Mouse (Mus musculus) CD8-positive naive resting alpha-beta T cell, adult 57 days (primary cell): ENCODE data around the gene Ctsw. TPM values are rescaled to one million over a fixed set of nuclear protein-coding genes. Genes with fewer than 3 reads are reported as not detected.

Source experiments
- total RNA-seq: library from RNA; stranded (reverse); gene quantifications from one replicate; pipeline ENCODE4 v1.2.4, GENCODE M21; 2023

Ctsw gene
- 223 TPM for total RNA-seq

DNA sequence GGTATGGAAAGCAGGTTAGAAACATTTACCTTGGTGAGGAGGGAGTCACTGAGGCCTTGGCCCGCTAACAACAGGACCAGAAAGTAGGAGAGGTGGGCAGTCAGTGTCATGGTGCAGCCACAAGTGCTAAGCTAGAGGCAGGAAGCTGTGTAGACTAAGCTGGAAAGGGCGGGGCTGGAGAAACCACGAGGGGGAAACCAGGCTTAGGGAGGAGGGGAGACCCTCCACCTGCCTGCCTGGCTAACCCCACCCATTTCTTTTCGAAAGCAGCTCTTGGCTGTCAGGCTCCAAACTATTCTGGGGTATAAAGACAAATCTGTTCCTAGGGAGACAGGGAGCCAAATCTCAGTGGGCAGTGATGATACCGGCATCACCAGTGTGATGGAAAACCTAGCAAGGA is at the start of gene Ctsw:
Ctsw (minus strand) TSS at position 134 of the 400 bp plus-strand sequence.

DNA sequence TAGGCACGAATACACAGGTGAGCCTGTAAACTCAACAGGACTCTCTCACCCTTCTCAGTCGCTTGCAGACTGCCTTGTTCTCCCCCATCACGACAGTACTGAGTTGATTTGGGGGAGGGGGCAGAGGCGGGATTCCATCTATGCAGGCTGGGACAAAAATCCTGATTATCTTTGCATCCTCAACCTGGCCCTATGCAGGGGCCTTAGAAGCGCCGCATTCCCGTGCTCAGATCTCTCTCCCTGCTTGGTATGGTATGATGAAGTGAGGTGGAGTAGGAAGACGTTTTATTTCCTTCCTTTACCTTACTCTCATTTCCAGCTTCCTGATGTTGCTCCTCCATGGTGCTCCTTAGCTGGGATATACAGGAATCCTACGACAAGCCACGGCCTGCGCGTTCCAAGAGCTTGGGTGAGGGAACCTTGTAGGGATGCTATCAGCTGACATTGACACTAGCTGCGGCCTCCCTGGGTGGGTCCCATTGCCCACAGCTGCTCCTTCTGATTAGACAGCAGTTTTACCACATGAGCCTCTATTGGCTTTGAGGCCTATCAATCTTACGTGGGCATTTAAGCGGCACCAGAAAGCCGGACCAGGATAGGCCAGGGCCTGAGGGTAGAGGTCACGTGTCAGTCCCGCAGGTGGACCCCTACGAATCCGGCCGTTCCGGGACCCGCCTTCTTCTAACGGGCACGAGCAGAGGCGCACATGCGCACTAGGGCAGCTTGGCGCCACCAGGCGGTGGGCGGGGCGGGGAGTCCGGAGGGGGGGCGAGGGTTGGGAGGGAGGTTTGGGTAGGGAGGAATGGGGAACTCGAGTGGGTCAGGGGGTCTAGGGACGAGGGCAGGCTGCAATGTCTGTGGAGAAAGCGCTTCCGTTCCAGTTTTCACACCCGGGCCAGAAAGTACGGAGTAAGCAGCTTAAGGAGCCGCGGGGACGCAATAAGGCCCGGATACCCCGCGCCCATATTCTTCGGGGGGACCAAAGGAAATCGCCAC is 42.0 kb upstream of the Ctsw start, which contains the start of gene Snx32:
Snx32 (minus strand) TSS at position 508 of the 996 bp plus-strand sequence.

DNA sequence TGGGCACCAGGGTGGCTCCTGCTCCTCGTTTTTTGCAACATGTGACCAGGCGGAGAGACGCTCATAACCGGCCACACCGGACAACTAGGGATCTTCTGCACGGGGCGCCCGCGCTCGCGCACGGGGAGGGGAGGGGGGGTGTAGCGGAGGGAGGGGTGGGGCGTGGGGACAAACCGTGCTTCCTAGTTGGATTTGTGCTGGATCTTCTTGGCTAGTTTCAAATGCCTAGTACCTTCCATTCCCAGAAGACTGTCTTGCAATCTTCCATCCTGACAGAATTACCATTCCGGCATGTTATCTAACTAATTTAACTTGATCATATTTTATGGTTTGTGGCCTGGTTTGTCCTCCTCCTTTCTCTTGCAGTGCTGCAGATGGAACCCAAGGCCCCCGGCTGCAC is 35.4 kb upstream of the Ctsw start, which contains the start of gene 1700020D05Rik:
1700020D05Rik (minus strand) TSS at position 101 of the 400 bp plus-strand sequence.

DNA sequence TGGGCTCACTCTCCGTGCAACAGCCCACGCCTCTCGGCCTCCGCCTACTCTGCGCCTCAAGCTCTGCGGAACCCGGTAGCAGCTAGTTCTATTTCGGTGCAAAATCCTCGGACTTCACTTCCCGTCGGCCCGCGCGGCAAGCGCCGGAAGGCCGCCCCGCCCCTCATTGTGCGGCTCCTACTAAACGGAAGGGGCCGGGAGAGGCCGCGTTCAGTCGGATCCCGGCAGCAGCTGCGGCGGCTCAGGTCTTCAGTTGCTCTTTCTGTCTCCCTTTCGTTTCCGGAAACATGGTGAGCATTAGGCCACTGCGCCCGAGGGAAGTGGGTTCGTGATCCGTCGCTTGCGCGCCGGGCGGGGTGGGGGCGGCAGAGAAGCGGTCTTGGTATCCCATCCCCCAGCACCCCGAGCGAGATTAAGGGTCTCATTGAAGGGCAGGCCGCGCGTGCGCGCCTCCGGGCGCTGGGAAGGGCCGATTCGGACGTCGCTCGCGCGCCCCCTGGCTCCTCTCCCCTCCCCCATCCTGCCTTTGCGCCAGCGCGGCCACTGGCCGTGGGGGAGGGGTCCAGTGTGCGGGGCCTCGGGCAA is 22.1 kb upstream of the Ctsw start, which contains the start of gene Cfl1:
Cfl1 (plus strand) TSS at position 143 of the 585 bp plus-strand sequence.

DNA sequence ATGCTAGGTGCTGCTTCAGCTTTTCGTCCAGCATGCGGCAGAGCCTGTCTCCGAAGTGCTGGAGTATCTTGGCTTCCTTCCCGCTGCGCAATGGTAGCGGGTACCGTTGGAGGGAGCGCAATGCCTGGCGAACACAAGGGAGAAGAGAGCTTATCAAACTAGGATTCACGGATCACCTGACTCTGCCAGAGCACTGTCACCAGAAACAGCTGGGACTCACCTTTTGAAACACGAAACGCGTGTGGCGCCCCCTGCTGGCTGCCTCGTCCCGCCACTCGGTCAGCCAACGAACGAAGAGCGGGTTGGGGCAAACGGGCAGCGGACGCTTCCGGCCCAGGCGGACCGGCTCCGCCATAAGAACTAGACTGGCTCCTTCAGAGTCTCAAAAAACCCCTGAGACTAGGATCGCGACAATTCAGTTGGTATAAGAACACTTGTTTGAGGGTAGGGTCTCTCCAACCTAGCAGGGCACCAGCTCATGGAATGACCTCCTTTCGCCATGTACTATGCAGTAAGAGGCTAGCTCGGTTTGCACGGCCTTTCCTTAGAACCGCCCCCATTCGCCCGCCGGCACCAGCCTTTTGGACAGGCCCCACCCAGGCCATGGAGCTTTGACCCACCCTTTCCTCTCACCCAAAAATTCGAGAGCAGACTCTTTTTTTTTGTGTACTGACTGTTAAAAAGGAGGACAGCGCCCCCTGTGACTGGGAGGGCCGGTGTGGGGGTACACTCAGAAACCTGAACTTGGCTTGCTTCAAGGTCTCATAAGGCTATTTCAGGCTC is 19.7 kb upstream of the Ctsw start, which contains the start of gene Mus81:
Mus81 (minus strand) TSS at position 635 of the 783 bp plus-strand sequence.

DNA sequence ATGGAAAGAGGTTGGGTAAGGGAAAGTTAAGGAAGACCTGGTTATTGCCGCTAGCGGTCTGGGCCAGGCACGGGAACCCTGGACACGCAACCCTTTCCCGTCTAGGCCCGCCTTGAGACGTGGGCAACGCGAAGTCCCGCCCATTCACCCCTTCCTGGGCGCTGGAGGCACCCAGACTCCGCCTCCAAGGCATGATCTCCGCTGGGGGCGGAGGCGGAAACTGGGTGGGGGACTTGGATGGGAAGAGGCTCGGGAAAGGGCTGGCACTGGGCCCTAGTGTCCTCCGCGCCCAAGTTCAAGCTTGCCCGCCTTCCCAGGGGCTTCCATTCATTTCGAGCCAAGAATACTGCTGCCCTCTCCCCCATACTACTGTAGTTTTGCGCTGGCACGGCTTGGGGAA is 5.4 kb upstream of the Ctsw start, which contains the start of gene Efemp2:
Efemp2 (plus strand) TSS at position 235 of the 400 bp plus-strand sequence.

DNA sequence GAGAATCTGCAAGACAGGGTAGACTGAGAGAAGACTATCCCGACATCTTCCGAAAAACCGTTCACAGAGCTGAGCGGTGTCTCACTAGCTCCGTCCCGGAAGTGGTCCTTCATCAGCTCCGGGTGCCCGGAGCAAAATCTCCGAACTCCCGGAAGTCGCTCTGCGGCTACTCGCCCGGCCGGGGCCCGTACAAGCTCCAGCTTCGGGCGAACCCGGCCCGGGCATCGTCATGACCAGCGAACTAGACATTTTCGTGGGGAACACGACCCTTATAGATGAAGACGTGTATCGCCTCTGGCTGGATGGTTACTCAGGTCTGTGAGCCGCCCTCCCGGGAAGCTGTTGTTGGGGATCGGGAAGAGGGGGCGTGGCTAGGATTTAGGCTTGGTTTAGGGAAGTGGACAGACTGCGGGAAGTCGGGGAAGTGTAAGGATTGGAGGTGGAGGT is 7.8 kb downstream of the Ctsw start, which contains the start of gene Fibp:
Fibp (plus strand) TSS at position 151 of the 447 bp plus-strand sequence.

DNA sequence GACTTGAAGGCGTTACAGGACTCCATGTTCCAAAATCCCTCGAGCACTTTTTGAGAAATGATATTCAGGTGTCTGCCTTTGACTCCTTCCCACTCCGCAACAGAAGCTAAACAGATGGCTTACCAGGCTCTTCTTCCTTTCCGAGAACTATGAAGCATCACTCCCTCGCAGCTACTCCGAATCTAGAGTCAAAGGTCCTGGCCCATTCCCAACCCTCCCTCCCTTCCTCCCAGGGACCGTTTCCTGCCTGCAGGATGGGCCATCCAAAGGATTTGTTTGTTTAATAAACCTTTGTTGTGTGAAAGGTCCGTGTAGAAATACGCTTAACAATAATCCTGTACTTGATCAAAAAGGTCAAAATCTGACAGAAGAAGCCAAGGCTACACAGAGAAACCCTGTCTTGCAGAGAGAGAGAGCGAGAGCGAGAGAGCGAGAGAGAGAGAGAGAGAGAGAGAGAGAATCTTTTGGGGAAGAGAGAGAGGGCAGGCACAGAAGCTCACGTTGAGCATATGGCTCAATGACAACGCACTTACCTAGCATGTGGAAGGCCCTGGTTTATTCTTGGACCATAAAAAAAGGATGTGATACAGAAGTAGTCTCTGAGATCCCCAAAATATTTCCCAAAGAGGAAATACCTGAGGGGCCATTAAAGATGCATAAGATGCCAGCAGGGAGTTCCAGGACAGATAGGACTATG is 10.4 kb downstream of the Ctsw start, which contains the start of gene Ccdc85b:
Ccdc85b (minus strand) TSS at position 149 of the 697 bp plus-strand sequence.

DNA sequence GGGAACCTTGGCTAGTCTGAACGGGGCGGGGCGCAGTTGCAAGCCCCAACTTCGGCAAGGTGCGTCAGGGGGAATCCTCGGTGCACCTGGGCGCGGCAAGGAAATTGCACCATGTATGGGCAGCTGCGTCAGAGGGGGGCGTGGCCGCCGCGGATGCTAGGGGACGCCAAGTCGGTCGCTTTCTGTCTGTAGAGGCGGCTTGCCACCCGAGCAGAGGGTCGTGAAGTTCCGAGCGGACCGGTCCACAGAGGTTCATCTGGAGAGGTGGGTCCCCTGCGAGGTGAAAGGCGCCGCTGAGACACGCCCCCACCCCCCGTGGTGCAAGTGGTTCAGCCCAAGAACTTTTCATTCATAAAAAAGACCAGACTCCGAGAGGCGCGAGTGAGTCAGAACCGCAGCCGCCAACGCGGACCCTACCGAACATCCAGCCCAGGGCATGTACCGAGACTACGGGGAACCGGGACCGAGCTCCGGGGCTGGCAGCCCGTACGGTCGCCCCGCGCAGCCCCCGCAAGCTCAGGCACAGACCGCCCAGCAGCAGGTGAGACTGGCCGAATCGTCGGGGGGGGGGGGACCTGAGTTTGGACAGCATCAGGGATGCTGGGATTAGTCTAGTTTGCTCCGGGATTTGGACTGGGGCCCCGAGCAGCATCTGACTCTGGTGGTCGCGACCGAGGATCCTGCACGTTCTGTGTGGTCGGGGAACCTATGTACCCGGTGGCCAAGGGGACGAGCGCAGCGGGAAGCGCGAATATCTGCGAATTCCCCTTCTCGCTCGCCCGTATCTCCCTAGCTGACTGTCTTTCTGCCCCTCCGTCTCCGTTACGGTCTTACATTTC is 20.6 kb downstream of the Ctsw start, which contains the start of gene Fosl1:
Fosl1 (plus strand) TSS at position 33 of the 839 bp plus-strand sequence.

DNA sequence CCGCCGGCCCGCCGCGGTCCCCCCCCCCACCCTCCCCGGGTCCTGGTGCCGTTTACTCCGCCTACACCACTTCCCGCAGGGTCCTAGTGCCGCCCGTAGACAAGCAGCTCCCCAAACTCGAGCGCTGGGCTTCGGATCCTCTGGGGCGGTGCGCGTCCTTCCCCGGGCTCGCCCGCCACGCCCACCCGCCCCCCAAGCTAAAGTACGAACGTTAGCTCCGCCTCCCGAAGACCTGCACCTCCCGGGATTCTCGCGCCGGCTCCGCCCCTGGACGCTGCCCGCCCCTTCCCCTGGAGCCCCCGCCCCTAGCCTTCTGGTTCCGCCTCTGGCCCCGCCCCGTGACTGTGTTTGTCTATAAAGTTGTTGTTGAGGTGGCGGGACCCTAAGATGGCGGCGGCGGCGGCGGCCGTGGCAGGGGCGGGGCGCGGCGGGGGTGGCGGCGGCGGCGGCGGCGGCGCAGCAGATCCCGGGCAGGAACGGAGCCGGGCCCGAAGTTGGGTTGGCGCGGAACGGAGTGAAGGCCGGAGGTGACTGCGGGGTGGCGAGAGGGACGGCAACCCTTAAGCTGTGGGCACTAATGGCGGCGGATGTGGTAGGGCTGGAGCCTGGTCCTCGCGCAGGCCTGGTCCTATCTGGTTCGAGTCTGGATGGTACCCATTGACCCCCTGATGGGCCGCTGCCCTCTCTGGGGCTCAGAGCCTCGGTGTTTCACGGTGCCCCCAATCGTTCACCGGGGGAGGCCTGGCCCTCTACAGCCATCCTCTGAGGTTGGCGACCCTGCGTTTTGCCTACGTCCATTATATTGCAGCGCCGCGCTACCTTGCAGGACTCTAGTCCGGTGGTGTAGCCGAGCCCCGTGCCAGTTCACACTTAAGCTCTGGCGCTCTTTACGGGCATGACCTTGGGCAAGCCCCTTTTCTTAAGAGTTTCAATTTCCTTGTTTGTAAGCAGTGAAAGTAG is 43.2 kb downstream of the Ctsw start, which contains the start of the genes Drap1 and AI837181:
Drap1 (minus strand) TSS at position 198 of the 960 bp plus-strand sequence.
AI837181 (plus strand) TSS at position 363 of the 960 bp plus-strand sequence.

Other genes with a start within 250 kb of the Ctsw start
- gene Pacs1, start 195.4 kb downstream of the Ctsw start, total RNA-seq: 95.0 TPM
- 240 TPM for gene Sf3b2, start 173.1 kb downstream of the Ctsw start, total RNA-seq
- gene Gal3st3, start 170.2 kb downstream of the Ctsw start, total RNA-seq: not detected
- gene Catsper1, start 132.8 kb downstream of the Ctsw start, total RNA-seq: not detected
- not detected for gene Cst6, start 118.9 kb downstream of the Ctsw start, total RNA-seq
- 34.6 TPM for gene Eif1ad, start 101.8 kb downstream of the Ctsw start, total RNA-seq
- gene Banf1, start 101.3 kb downstream of the Ctsw start, total RNA-seq: 108 TPM
- gene Sart1, start 79.8 kb downstream of the Ctsw start, total RNA-seq: 167 TPM
- gene Tsga10ip, start 66.0 kb downstream of the Ctsw start, total RNA-seq: 0.86 TPM
- gene Drap1, start 43.5 kb downstream of the Ctsw start, total RNA-seq: 162 TPM
- gene AI837181, start 43.4 kb downstream of the Ctsw start, total RNA-seq: 50.8 TPM
- gene Fosl1, start 21.0 kb downstream of the Ctsw start, total RNA-seq: 1.4 TPM
- gene Ccdc85b, start 10.6 kb downstream of the Ctsw start, total RNA-seq: 7.1 TPM
- gene Fibp, start 7.9 kb downstream of the Ctsw start, total RNA-seq: 91.2 TPM
- 1.4 TPM for gene Efemp2, start 5.4 kb upstream of the Ctsw start, total RNA-seq
- 41.4 TPM for gene Mus81, start 19.9 kb upstream of the Ctsw start, total RNA-seq
- gene Cfl1, start 21.9 kb upstream of the Ctsw start, total RNA-seq: 1,395 TPM
- gene 1700020D05Rik, start 35.3 kb upstream of the Ctsw start, total RNA-seq: 1.7 TPM
- 8.0 TPM for gene Snx32, start 42.0 kb upstream of the Ctsw start, total RNA-seq
- not detected for gene Ovol1, start 92.1 kb upstream of the Ctsw start, total RNA-seq
- 20.0 TPM for gene Ap5b1, start 99.5 kb upstream of the Ctsw start, total RNA-seq
- 92.9 TPM for gene Rnaseh2c, start 133.4 kb upstream of the Ctsw start, total RNA-seq
- 137 TPM for gene Kat5, start 141.7 kb upstream of the Ctsw start, total RNA-seq
- 118 TPM for gene Rela, start 169.0 kb upstream of the Ctsw start, total RNA-seq
- 184 TPM for gene Sipa1, start 195.2 kb upstream of the Ctsw start, total RNA-seq
- gene Map3k11, start 220.2 kb upstream of the Ctsw start, total RNA-seq: 53.9 TPM
- gene Pcnx3, start 220.4 kb upstream of the Ctsw start, total RNA-seq: 165 TPM
- not detected for gene Kcnk7, start 235.9 kb upstream of the Ctsw start, total RNA-seq